Mouse (Mus musculus) ovary, postnatal 10 days (tissue): Measurements from ENCODE around the gene Glrx.
"Not testable (repeated sequence)": the region's sequence is repeated elsewhere in the genome, so short reads cannot be mapped to it uniquely, and the experiment has no call there.

Experiments used
- DNase-seq: peaks from one replicate; pipeline ENCODE4 v3.0.0; 2022; ENCODE audit warnings: low spot score

Glrx gene

DNA sequence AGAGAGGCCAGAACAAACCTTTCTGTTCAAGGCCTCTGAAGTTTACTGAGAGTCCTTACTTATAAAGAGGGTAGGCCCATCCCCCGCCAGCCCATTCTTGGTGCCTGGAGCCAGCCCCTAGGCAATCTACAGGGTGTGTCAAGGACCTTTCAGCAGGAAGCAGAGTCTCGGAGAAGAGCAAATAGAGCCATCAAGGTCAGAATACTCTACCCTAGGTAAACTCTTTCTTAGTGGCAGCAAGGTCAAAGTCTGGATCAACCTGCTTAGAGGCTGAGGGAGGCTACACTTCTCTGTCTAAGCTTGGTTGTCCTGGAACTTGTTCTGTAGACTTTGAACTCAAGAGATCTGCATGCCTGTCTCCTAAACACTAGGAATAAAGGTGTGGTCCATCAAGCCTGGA, 4.2 kb upstream of the Glrx start:
- no peak for DNase-seq

DNA sequence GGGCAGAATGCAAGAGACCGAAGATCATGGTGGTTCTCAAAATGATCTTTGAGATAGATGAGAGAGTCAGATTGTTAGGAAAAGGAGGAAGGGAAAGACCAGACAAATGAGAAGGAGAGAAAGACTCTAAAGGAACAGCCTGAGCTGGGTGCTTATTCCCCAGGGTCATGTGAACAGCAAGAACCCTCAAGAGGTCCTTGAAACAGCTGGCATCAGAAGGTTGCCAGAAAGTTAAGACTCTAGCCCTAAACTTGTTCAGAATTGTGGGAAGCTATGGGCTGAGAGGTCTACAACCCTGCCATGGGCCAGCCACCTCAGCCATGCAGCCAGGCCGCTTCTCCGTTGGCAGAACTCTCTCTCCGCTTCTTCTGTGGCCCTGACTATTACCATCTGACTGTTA, 1.2 kb upstream of the Glrx start:
- no peak for DNase-seq

DNA sequence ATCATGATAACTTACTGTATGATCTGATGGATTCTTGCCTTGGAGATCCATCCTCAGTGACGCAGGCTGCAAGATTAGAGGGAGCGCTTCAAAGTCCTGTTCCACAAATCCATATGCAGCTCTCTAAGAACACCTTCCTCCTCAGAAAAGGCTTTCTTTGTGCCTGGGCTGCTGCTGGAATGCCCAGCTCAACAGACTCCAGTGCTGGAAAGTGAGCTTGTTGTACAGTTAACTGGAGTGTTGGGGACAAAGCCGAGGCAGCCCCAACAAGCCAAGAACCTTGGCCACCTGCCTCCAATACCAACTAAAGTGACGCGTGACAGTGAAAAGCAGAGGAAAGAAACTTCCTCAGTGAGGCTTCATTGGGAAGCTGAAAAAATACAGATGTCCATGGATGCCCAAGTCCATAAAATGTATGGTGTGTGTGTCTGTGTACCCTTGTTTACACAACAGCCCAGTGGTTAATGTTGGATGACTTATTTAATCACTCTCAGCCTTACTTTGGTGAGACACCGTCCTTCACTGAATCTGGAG, 1.2 kb downstream of the Glrx start:
- no peak for DNase-seq

GRCm38 (mm10) chr13:75841950-75842349, 2.3 kb downstream of the Glrx start:
- DNase-seq = no peak

- DNase-seq = no peak
These were observed 3.7 kb downstream of the Glrx start for GRCm38 (mm10) chr13:75843331-75843730.

- DNase-seq = no peak
These were observed 4.5 kb downstream of the Glrx start for GRCm38 (mm10) chr13:75843993-75844683.

DNA sequence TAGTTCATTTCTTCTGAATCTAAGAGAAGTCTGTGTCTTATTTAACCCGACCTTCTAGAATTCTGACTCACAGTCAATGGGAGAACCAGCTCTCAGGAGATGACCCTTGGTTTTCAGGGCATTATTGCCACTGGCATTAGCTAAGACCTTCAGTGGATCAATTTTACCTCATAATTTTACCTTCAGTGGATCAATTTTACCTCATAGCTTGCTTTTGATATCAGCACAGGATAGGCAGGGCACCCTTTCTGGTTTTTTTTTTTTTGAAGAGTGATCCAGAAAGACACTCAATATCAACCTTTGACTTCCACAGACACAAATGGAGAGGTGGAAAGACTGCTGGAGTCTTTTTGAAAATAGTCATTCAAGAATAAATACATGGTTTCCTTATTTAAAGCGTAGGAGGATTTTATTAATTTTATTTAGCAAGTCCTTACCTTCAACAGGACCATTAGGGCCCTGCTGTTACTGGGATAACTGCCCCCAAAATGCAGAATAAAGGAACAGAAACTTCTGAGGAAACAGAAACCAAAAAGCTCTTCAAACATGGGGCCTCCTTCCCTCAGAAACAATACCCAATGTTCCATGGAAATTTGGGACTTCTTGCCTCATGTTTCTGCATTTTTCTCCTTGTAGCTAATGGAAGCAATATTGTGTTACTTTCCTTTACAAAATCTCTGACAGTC, 5.3 kb downstream of the Glrx start:
- DNase-seq = no peak

- DNase-seq = no peak
These were observed 6.0 kb downstream of the Glrx start for GRCm38 (mm10) chr13:75845519-75846166.

DNA sequence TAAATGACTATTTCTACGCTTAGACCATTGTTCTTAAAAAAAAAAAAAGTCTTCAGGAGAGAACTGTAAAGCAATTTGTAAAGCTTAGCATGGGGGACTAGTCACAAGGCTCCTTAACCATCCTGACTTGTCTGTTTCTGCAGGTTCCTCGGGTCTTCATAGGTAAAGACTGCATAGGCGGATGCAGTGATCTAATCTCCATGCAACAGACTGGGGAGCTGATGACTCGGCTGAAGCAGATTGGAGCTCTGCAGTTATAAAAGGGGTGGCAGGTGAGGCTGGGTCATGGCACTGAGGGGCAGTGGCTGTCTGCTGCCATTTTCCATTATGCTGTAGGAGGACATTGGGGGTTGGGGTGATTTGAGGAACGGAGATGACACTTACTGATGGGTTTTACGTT, 7.4 kb downstream of the Glrx start:
- DNase-seq = no peak

- DNase-seq = no peak
These were observed 12.4 kb downstream of the Glrx start for GRCm38 (mm10) chr13:75852027-75852426.

DNA sequence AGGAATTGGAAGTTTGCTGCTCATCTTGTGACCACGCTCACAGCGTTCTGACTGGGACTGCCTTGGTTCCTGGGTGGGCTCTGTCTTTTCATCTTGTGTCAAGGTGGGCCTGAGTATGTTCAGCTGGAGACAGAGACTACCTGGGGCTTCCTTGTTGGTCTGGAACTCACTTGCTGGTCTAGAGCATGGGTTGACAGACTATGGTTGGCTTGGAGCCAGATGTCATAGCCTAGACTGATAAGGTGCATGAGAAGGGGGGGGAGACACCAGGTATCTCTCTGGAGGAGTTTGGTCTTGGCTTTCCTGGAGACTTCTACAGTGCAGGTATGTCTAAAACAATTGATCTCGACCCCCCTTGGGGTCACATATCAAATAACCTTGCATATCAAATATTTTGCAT, 13.4 kb downstream of the Glrx start:
- no peak for DNase-seq

- DNase-seq = no peak
These were observed 19.7 kb downstream of the Glrx start for GRCm38 (mm10) chr13:75859264-75859844.

- no peak for DNase-seq
These were observed 26.0 kb downstream of the Glrx start for GRCm38 (mm10) chr13:75865486-75866184.

- no peak for DNase-seq
These were observed 28.2 kb downstream of the Glrx start for GRCm38 (mm10) chr13:75867876-75868275.

DNA sequence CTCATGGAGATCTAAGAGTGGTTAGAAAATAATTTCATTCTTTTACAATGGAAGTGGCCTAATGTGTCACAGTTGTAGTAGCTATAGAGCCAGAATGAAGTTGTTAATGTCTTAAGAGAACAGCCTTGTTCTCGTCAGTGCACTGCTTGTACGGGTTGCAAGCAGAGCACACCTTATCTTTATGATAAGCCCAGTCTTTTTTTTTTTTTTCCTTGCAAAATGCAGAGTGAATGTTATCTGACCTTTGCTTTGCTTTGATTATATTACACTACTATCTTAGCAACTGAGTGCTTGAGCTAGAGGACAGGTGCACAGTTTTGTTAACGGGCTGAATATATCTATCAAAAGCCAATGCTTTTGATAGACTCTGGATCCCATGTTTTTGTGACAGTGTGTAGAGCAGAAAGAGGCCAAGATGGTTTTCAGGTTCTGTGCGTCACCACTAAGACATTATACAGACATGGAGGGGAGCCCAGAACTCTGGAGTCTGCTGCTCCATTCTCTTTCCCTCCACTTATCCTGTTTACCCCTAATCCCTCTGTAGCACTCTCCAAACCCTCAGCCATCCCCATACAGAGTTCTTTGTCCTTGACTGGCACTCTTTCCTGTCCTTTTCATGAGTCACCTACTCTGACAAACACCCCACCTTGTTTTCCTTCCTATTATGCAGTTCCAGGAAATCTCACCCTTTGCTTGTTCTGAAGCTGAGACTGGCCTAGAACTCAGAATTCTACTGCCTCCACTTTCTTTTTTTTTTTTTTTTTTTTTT, 35.1 kb downstream of the Glrx start:
- no peak for DNase-seq

DNA sequence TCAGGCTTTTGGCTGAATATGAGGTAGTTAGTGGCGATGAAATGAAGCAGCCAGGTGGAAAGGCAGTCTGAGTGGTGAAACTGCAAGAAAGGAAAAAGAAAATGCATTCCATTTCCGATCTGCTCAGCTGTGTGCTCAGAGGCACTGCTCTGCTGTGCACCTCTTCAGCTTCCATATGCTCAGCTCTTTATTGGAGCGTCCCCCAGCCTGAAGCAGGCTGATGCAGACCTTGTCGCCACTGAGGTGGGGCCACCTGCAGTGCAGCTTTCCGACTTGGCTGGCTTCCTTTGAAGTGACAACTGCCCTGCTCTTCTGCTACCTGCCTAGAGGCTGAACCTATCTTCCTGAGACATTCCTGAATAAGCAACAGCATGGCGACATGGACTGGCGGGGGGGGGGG, 36.5 kb downstream of the Glrx start:
- DNase-seq = not testable (repeated sequence)

DNA sequence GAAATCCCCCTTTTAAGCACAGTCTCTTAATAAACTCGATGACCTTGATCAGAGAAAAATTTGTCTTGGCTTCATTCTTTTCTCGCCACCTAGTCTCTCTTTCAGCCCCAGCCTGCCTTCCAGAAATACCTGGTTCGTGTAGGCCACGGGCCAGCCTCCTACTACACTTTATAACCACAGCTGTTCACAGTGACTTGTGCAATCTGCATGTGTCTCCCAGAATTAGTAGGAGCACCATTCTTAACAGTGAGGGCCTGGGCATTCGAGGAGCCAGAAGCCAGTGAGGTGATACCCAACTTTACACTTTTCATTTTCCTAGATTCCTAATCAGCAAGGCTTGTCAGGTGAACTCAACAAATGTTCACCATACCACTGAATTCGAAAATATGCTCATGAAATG, 36.9 kb downstream of the Glrx start:
- DNase-seq = no peak

DNA sequence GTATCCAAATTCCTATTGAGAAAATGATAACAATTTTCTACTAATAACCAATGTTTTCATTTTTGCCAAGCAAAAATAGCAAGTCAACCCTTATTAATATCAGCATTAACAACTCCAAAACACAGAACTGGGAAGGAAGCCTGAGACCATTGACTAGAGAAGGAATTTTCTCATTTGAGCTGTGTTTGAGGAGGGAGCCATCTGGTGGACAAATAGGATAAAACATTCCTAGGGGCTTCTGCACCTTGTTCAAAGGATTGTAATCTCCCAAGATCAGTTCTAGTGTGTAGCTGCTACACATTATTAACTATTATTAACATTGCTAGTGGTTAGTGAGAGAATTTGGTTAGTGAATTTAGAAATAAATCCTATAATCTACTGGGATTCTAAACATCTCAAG, 38.2 kb downstream of the Glrx start:
- no peak for DNase-seq

GRCm38 (mm10) chr13:75879756-75880155, 40.1 kb downstream of the Glrx start:
- no peak for DNase-seq

- no peak for DNase-seq
These were observed 40.8 kb downstream of the Glrx start for GRCm38 (mm10) chr13:75880501-75880900.

- DNase-seq = no peak
These were observed 44.1 kb downstream of the Glrx start for GRCm38 (mm10) chr13:75883792-75884191.
